Mouse (Mus musculus): ENCODE data around the gene Ccr3.

DNA sequence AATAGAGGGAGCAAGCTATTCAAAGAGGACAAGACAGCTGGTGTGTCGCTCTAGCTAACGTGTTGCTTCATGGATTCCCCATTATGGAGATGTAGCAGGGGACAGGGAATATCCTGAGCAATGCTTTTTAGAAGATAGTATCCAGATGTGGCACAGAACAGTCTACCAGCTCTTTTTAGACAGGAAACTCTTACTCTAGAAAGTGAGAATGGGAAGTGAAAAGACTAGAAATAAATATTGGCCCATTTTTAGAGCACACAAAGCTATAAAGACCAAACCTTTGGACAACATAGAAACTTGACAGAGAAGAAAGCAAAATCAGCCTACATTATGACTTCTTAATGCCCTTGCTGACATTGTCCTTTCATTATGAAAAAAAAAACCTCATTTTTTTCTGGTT lies 46.1 kb upstream of the Ccr3 start:
- no peak for TF ChIP-seq CTCF (IDR thresholded peaks at IDR 0.05; ENCODE audit: borderline replicate concordance, control insufficient read depth, extremely low read depth, insufficient read depth, low read length, poor library complexity)
- TF ChIP-seq POLR2A (IDR thresholded peaks at IDR 0.05; ENCODE audit: control insufficient read depth, extremely low read depth, insufficient read depth, low read length, poor library complexity), result no peak
